Mouse (Mus musculus): ENCODE results near the gene Hsfy2.

Hsfy2 gene

GRCm38 (mm10) chr1:56637335-56637734 lies at the start of gene Hsfy2:
Gene Hsfy2, minus strand, starts transcription at chr1:56637435.
- no peak for DNase-seq

DNA sequence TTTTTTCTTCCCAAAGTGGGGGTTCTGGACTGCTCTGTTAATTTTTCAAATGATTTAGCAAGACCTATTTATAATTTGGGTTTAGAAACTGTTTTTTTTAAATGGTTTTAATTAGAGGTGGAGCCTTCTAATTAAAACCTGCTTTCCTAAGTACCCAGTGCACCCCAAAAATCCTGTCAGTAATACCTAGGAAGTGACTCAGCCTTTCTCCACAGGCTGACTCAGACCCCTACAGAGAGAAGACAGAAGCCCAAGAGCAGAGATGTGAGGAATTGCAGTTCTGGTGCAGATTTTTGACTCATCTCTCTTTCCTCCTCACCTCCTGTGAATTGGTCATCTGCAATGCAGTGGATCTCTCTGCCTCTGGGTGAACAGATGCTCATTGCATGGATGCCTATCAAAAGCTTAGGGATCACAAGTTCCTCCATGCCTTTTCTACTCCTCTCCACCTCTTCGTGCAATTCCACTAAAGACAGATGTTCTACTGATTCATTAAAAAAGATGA lies 47.9 kb upstream of the Hsfy2 start:
- DNase-seq = no peak

DNA sequence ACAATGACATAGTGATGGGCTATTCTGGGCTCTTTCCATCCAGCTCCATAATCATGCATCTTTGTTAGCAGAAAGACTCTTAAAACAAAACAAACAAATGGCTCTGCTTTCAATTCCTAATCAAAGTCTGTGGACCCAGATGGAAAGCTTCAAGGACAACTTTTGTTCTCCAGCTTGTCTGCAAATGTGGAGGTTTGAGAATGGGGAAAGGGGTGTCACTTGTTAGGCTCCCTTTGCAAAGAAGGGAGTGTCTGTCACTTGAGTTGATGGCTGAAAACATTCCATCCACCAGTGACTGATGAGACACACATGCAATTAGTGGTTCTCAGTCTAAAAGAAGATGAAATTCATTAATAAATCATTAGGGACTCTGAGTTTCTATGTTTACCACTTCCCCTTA lies 47.3 kb upstream of the Hsfy2 start:
- DNase-seq = no peak

GRCm38 (mm10) chr1:56681258-56681657 lies 44.0 kb upstream of the Hsfy2 start:
- DNase-seq = no peak

DNA sequence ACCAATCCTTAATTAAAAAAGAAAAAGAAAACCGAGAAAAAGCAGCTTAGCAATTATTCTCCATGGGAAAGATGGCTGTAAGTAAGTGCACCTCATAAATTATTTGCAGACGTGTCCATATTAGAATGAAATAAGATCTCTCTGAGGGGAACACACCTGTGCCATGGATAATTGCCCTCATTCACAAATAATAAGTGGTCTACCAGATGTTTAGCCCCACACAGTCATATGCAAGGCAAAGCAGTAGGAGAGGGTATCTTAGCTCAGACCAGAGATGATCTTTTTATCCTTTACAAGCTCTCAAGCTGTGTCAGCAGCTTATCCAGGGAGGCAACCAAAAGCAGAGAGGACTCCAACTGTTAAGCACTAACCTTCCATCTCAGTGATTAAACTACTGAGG lies 38.0 kb upstream of the Hsfy2 start:
- DNase-seq = no peak

GRCm38 (mm10) chr1:56674601-56675000 lies 37.4 kb upstream of the Hsfy2 start:
- peak; percentile 7 to 12 for DNase-seq

DNA sequence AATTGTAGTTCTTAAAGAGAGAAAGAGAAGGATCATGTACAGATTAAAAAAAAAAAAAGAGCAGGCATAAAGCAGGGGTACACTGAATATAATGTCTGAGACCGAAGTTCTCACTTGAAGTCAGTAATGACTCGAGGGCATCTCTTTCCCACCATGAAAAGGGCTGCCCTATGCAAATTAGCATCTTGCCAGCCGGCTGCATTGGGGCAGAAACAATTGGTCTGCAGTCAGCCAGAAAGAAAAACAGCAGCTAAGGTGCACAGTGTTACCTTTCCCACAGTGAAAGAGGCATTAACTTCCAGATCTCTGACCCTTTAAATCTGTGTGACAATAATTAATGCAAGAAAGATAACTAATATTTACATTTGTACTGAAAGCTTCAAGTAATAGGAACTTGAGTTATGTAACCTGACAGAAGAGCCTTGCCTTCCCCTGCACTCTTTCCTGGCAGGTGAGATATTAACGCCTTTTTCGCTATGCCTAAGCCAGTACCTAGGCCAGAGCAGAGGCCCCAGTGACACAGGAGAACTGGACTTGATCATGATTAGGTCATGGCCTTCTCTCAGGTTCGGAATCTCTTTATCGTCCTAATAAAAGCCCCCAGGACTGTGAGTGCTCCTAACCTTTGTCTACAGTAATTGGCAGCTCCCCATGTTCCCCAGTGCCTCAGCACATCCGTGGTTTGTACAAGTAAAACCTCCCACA lies 34.2 kb upstream of the Hsfy2 start:
- DNase-seq = peak; percentile 2 to 34

DNA sequence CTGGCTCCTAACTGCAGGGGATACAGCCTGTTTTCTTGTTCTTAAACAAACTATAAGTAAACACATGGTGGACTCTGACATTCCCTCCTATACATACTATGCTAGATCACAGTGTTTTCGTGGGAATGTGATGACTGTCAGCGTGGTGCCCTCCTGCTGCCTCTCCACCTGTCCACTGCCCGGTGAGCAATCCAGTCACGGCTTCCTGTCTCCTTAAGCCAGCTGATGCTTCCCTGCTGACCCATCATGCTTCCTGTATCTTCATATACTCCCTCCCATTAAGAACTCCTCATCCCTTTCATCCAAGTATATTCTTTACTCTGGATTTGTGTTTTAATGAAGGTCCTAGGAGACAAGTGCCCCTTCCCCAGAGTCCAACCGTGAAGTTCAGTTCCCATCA lies 33.3 kb upstream of the Hsfy2 start:
- DNase-seq = no peak

DNA sequence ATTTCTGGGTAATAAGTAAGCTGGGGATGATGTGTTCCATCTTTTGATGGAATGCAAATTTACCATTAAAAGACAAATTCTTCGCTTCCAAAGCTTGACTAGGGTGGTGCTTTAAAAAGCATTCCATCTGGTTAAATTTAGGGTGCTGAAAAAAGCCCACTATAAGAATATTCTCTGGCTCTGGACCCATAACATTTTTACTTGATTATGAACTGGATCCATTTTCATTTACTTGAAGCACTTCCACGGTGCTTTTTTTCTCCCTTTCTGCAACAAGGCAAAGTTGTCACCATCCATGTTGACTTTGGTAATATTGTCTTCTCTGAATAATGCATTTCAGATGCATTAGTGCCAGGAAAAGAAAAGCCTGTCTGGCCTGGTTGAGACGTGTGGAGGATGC lies 27.4 kb upstream of the Hsfy2 start:
- no peak for DNase-seq

DNA sequence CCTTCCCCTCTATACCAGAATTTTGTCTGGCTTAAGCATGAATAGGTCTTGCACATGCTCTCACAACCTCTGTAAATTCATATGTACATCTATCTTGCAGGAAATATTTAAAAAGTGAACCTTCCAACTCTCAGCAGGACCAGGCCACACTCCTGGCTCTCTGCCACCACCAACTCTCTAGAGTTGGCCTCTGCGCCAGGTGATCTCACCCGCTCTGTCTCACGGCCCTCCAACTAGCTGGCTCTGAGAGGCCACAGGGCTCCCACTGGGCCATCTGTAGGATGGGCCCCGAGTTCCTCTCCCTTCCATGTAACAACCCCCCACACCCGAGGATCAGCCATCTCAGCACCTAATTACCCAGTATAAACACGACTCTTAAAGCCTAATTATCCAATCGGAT lies 10.4 kb downstream of the Hsfy2 start:
- DNase-seq = peak in 1 of 2 experiments; percentile 22

DNA sequence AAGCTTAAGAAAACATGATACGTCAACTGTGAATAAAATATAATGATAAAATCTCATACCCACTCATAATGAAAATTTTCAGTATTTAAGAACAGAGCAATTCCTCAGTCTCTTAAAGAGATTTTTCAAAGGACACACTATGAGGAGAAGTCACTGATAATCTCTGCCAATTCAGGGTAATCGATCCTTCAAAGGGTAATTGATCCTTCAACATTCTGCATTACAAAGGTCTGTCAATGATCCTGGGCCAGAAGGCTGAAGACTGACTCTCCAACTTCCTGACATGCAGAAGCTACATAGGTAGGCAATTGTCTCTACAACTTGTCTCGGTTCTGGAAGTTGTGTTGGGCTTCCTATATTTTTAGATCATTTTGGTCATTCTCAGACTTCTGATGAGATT lies 12.9 kb downstream of the Hsfy2 start:
- no peak for DNase-seq

GRCm38 (mm10) chr1:56612384-56612783 lies 24.9 kb downstream of the Hsfy2 start:
- DNase-seq = no peak

Data from kidney, postnatal 36 days (tissue).